Mouse (Mus musculus): ENCODE data around the gene Cd247. TPM values are rescaled to one million over a fixed set of nuclear protein-coding genes. Genes with fewer than 3 reads are reported as not detected.
A peak's percentile ranks its signal among the peaks of the same experiment; 100 is the strongest.

Gene Cd247
- polyA plus RNA-seq, 1 experiment from 2014 or later, result 2.2 TPM

- Histone ChIP-seq H3K27me3 (ENCODE audit: control insufficient read depth, insufficient read depth, low read length) (no peaks in the 10 kb centered on the region), H3K27ac (replicated peaks; ENCODE audit: low read depth, low read length) (no peak overlapping the region), H3K4me3 (ENCODE audit: low read depth, low read length) (no peak overlapping the region), H3K4me1 (ENCODE audit: control insufficient read depth, insufficient read depth, low read length) (peaks cover 6% of the 10 kb centered on the region; the same call in 1 of the 2 replicates), H3K36me3 (replicated peaks; ENCODE audit: control insufficient read depth, insufficient read depth, low read depth, low read length) (no peaks in the 10 kb centered on the region), H3K9me3 (replicated peaks; ENCODE audit: control insufficient read depth, low read length) (no peaks in the 10 kb centered on the region), H3K4me2 (ENCODE audit: low read depth, low read length) (no peak overlapping the region), H3K9ac (replicated peaks; ENCODE audit: low read length) (no peak overlapping the region)
- DNase-seq (ENCODE audit: low spot score) (no peak), ATAC-seq (replicated peaks; ENCODE audit: insufficient number of reproducible peaks, low FRiP score, low TSS enrichment, low read depth) (no peak)
- 27% methylated on average over 4 of the region's 4 CpGs for WGBS
Measured at GRCm38 (mm10) chr1:165833244-165833643, 44.8 kb downstream of the Cd247 start.

- no peaks in the 10 kb centered on the region for H3K27me3 ChIP-seq (ENCODE audit: control insufficient read depth, insufficient read depth, low read length)
- H3K36me3 ChIP-seq (replicated peaks; ENCODE audit: control insufficient read depth, insufficient read depth, low read depth, low read length), result no peaks in the 10 kb centered on the region
- peak overlapping the region; percentile 2; the same call in 1 of the 2 replicates for H3K4me2 ChIP-seq (ENCODE audit: low read depth, low read length)
- H3K4me3 ChIP-seq (ENCODE audit: low read depth, low read length), result no peak overlapping the region
- DNase-seq (ENCODE audit: low spot score), result peak; percentile 43
- peaks cover 6% of the 10 kb centered on the region; the same call in 1 of the 2 replicates for H3K4me1 ChIP-seq (ENCODE audit: control insufficient read depth, insufficient read depth, low read length)
- no peaks in the 10 kb centered on the region for H3K9me3 ChIP-seq (replicated peaks; ENCODE audit: control insufficient read depth, low read length)
- 15% methylated on average over 17 of the region's 17 CpGs for WGBS
- no peak for ATAC-seq (replicated peaks; ENCODE audit: insufficient number of reproducible peaks, low FRiP score, low TSS enrichment, low read depth)
- no peak overlapping the region for H3K27ac ChIP-seq (replicated peaks; ENCODE audit: low read depth, low read length)
- no peak overlapping the region for H3K9ac ChIP-seq (replicated peaks; ENCODE audit: low read length)
Measured at GRCm38 (mm10) chr1:165833910-165834632, 45.6 kb downstream of the Cd247 start.

GRCm38 (mm10) chr1:165834633-165834975 is 46.1 kb downstream of the Cd247 start:
- H3K9ac ChIP-seq (replicated peaks; ENCODE audit: low read length), result no peak overlapping the region
- ATAC-seq (replicated peaks; ENCODE audit: insufficient number of reproducible peaks, low FRiP score, low TSS enrichment, low read depth) (no peak), DNase-seq (ENCODE audit: low spot score) (no peak)
- 0 out of 2 replicates have a peak overlapping the region, but pooled peaks have one; percentile 2 for H3K4me2 ChIP-seq (ENCODE audit: low read depth, low read length)
- no peak overlapping the region for H3K27ac ChIP-seq (replicated peaks; ENCODE audit: low read depth, low read length)
- H3K36me3 ChIP-seq (replicated peaks; ENCODE audit: control insufficient read depth, insufficient read depth, low read depth, low read length), result no peaks in the 10 kb centered on the region
- H3K4me3 ChIP-seq (ENCODE audit: low read depth, low read length), result no peak overlapping the region
- WGBS, result 28% methylated on average over 12 of the region's 12 CpGs
- no peaks in the 10 kb centered on the region for H3K27me3 ChIP-seq (ENCODE audit: control insufficient read depth, insufficient read depth, low read length)
- H3K9me3 ChIP-seq (replicated peaks; ENCODE audit: control insufficient read depth, low read length), result no peaks in the 10 kb centered on the region
- H3K4me1 ChIP-seq (ENCODE audit: control insufficient read depth, insufficient read depth, low read length), result peaks cover 6% of the 10 kb centered on the region; the same call in 1 of the 2 replicates

- DNase-seq (ENCODE audit: low spot score) (peak; percentile 79), ATAC-seq (replicated peaks; ENCODE audit: insufficient number of reproducible peaks, low FRiP score, low TSS enrichment, low read depth) (no peak)
- Histone ChIP-seq H3K27me3 (ENCODE audit: control insufficient read depth, insufficient read depth, low read length) (no peaks in the 10 kb centered on the region), H3K27ac (replicated peaks; ENCODE audit: low read depth, low read length) (no peak overlapping the region), H3K9ac (replicated peaks; ENCODE audit: low read length) (no peak overlapping the region), H3K4me2 (ENCODE audit: low read depth, low read length) (no peak overlapping the region), H3K4me1 (ENCODE audit: control insufficient read depth, insufficient read depth, low read length) (peaks cover 6% of the 10 kb centered on the region; the same call in 1 of the 2 replicates), H3K4me3 (ENCODE audit: low read depth, low read length) (no peak overlapping the region), H3K9me3 (replicated peaks; ENCODE audit: control insufficient read depth, low read length) (no peaks in the 10 kb centered on the region), H3K36me3 (replicated peaks; ENCODE audit: control insufficient read depth, insufficient read depth, low read depth, low read length) (no peaks in the 10 kb centered on the region)
- WGBS, result 7% methylated on average over 6 of the region's 6 CpGs
Measured at GRCm38 (mm10) chr1:165836461-165836860, 48.0 kb downstream of the Cd247 start.

GRCm38 (mm10) chr1:165837546-165837945 is 49.1 kb downstream of the Cd247 start:
- Histone ChIP-seq H3K9ac (replicated peaks; ENCODE audit: low read length) (no peak overlapping the region), H3K27me3 (ENCODE audit: control insufficient read depth, insufficient read depth, low read length) (no peaks in the 10 kb centered on the region), H3K27ac (replicated peaks; ENCODE audit: low read depth, low read length) (no peak overlapping the region), H3K36me3 (replicated peaks; ENCODE audit: control insufficient read depth, insufficient read depth, low read depth, low read length) (no peaks in the 10 kb centered on the region), H3K4me3 (ENCODE audit: low read depth, low read length) (no peak overlapping the region), H3K4me2 (ENCODE audit: low read depth, low read length) (no peak overlapping the region), H3K9me3 (replicated peaks; ENCODE audit: control insufficient read depth, low read length) (no peaks in the 10 kb centered on the region), H3K4me1 (ENCODE audit: control insufficient read depth, insufficient read depth, low read length) (peaks cover 6% of the 10 kb centered on the region; the same call in 1 of the 2 replicates)
- 29% methylated on average over 8 of the region's 8 CpGs for WGBS
- no peak for DNase-seq (ENCODE audit: low spot score)
- no peak for ATAC-seq (replicated peaks; ENCODE audit: insufficient number of reproducible peaks, low FRiP score, low TSS enrichment, low read depth)

- DNase-seq (ENCODE audit: low spot score), result no peak
- Histone ChIP-seq H3K4me2 (ENCODE audit: low read depth, low read length) (no peak overlapping the region), H3K4me1 (ENCODE audit: control insufficient read depth, insufficient read depth, low read length) (peaks cover 6% of the 10 kb centered on the region; the same call in 1 of the 2 replicates), H3K9me3 (replicated peaks; ENCODE audit: control insufficient read depth, low read length) (no peaks in the 10 kb centered on the region), H3K36me3 (replicated peaks; ENCODE audit: control insufficient read depth, insufficient read depth, low read depth, low read length) (no peaks in the 10 kb centered on the region), H3K27ac (replicated peaks; ENCODE audit: low read depth, low read length) (no peak overlapping the region), H3K27me3 (ENCODE audit: control insufficient read depth, insufficient read depth, low read length) (no peaks in the 10 kb centered on the region), H3K9ac (replicated peaks; ENCODE audit: low read length) (no peak overlapping the region), H3K4me3 (ENCODE audit: low read depth, low read length) (no peak overlapping the region)
- WGBS, result 83% methylated on average over 4 of the region's 4 CpGs
- no peak for ATAC-seq (replicated peaks; ENCODE audit: insufficient number of reproducible peaks, low FRiP score, low TSS enrichment, low read depth)
Measured at GRCm38 (mm10) chr1:165839201-165839600, 50.7 kb downstream of the Cd247 start.

GRCm38 (mm10) chr1:165840548-165841230 is 52.2 kb downstream of the Cd247 start:
- H3K4me3 ChIP-seq (ENCODE audit: low read depth, low read length), result peak overlapping the region; percentile 29
- no peak overlapping the region for H3K27ac ChIP-seq (replicated peaks; ENCODE audit: low read depth, low read length)
- no peaks in the 10 kb centered on the region for H3K9me3 ChIP-seq (replicated peaks; ENCODE audit: control insufficient read depth, low read length)
- ATAC-seq (replicated peaks; ENCODE audit: insufficient number of reproducible peaks, low FRiP score, low TSS enrichment, low read depth) (no peak; the same call in 1 of the 2 replicates), DNase-seq (ENCODE audit: low spot score) (peak; percentile 59)
- H3K36me3 ChIP-seq (replicated peaks; ENCODE audit: control insufficient read depth, insufficient read depth, low read depth, low read length), result no peaks in the 10 kb centered on the region
- no peaks in the 10 kb centered on the region for H3K27me3 ChIP-seq (ENCODE audit: control insufficient read depth, insufficient read depth, low read length)
- peak overlapping the region; percentile 71 for H3K9ac ChIP-seq (replicated peaks; ENCODE audit: low read length)
- peaks cover 9% of the 10 kb centered on the region; the same call in 1 of the 2 replicates for H3K4me1 ChIP-seq (ENCODE audit: control insufficient read depth, insufficient read depth, low read length)
- peak overlapping the region; percentile 87 for H3K4me2 ChIP-seq (ENCODE audit: low read depth, low read length)
- 9% methylated on average over 31 of the region's 31 CpGs for WGBS

GRCm38 (mm10) chr1:165842170-165842569 is 53.7 kb downstream of the Cd247 start:
- Histone ChIP-seq H3K4me2 (ENCODE audit: low read depth, low read length) (no peak overlapping the region), H3K4me1 (ENCODE audit: control insufficient read depth, insufficient read depth, low read length) (peaks cover 7% of the 10 kb centered on the region; the same call in 1 of the 2 replicates), H3K4me3 (ENCODE audit: low read depth, low read length) (no peak overlapping the region), H3K9ac (replicated peaks; ENCODE audit: low read length) (no peak overlapping the region), H3K27ac (replicated peaks; ENCODE audit: low read depth, low read length) (no peak overlapping the region), H3K9me3 (replicated peaks; ENCODE audit: control insufficient read depth, low read length) (no peaks in the 10 kb centered on the region), H3K36me3 (replicated peaks; ENCODE audit: control insufficient read depth, insufficient read depth, low read depth, low read length) (no peaks in the 10 kb centered on the region), H3K27me3 (ENCODE audit: control insufficient read depth, insufficient read depth, low read length) (no peaks in the 10 kb centered on the region)
- WGBS, result 50% methylated on average over 7 of the region's 7 CpGs
- ATAC-seq (replicated peaks; ENCODE audit: insufficient number of reproducible peaks, low FRiP score, low TSS enrichment, low read depth) (no peak), DNase-seq (ENCODE audit: low spot score) (no peak)

All from embryonic facial prominence, embryonic 11.5 days (tissue).